Mouse (Mus musculus) MEL (cell line): ENCODE measurements around the gene Crybb3. TPM values are rescaled to one million over a fixed set of nuclear protein-coding genes. Genes with fewer than 3 reads are reported as not detected.

Experiments used
- DNase-seq: peaks from one replicate; pipeline ENCODE4 v3.0.0; 2011; ENCODE audit warnings: low read depth, low spot score
- H3K27ac ChIP-seq: 2 replicates; pipeline ENCODE4 v1.5.1; 2012; ENCODE audit warnings: low read depth, mild to moderate bottlenecking, control low read depth, low read length, moderate library complexity; ENCODE audit not compliant: control insufficient read depth
- H3K27me3 ChIP-seq, 2 experiments: fragments of 150-350 bp in 1 of 2; sonication (generic) in 1 of 2; 2 replicates each; pipeline ENCODE4 v1.6.1; 2012; ENCODE audit warnings: low read length in 2 of 2, mild to moderate bottlenecking in 2 of 2, improper control_type of control experiment in 1 of 2, moderate library complexity in 1 of 2; ENCODE audit not compliant: insufficient read depth in 2 of 2, control insufficient read depth in 1 of 2
- H3K36me3 ChIP-seq, 2 experiments: 2 replicates each; pipeline ENCODE4 v1.6.1; 2012 to 2014; ENCODE audit warnings: low read length in 2 of 2, improper control_type of control experiment in 1 of 2, inconsistent platforms in 1 of 2, mild to moderate bottlenecking in 1 of 2; ENCODE audit not compliant: insufficient read depth in 2 of 2, control insufficient read depth in 1 of 2
- H3K4me1 ChIP-seq, 2 experiments: fragments of 150-350 bp in 1 of 2; sonication (generic) in 1 of 2; 2 replicates each; pipeline ENCODE4 v1.6.1; 2012; ENCODE audit warnings: low read length in 2 of 2, improper control_type of control experiment in 1 of 2, mild to moderate bottlenecking in 1 of 2; ENCODE audit not compliant: insufficient read depth in 2 of 2, control insufficient read depth in 1 of 2
- H3K4me3 ChIP-seq, 2 experiments: fragments of 150-350 bp in 1 of 2; sonication (generic) in 1 of 2; 2 replicates each; pipeline ENCODE4 v1.5.1; 2012; ENCODE audit warnings: low read depth in 2 of 2, low read length in 2 of 2, mild to moderate bottlenecking in 2 of 2, moderate library complexity in 2 of 2, control low read depth in 1 of 2, improper control_type of control experiment in 1 of 2; ENCODE audit not compliant: control insufficient read depth in 1 of 2, insufficient read depth in 1 of 2
- H3K79me2 ChIP-seq: 2 replicates; pipeline ENCODE4 v1.6.1; 2012; ENCODE audit warnings: mild to moderate bottlenecking, low read length, moderate library complexity; ENCODE audit not compliant: control insufficient read depth, poor library complexity, insufficient read depth
- H3K9ac ChIP-seq: 2 replicates; pipeline ENCODE4 v1.6.1; 2012; ENCODE audit warnings: low read depth, mild to moderate bottlenecking, control low read depth, low read length, moderate library complexity; ENCODE audit not compliant: control insufficient read depth, poor library complexity, severe bottlenecking
- H3K9me3 ChIP-seq: fragments of 150-350 bp; sonication (generic); replicated peaks from 2 replicates; pipeline ENCODE4 v1.6.1; 2012; ENCODE audit warnings: mild to moderate bottlenecking, low read length, improper control_type of control experiment, moderate library complexity; ENCODE audit not compliant: insufficient read depth
- BHLHE40 ChIP-seq: IDR thresholded peaks from 2 replicates; pipeline ENCODE4 v1.6.1; 2012; ENCODE audit warnings: low read depth, mild to moderate bottlenecking, inconsistent platforms, low read length, improper control_type of control experiment, borderline replicate concordance
- CHD1 ChIP-seq: IDR thresholded peaks from 2 replicates; pipeline ENCODE4 v1.6.1; 2012; ENCODE audit warnings: low read depth, mild to moderate bottlenecking, inconsistent platforms, low read length, improper control_type of control experiment
- CHD2 ChIP-seq: IDR thresholded peaks from 2 replicates; pipeline ENCODE4 v1.6.1; 2011; ENCODE audit warnings: low read length, improper control_type of control experiment
- CTCF ChIP-seq, 3 experiments: IDR thresholded peaks in 2 of 3; conservative IDR thresholded peaks in 1 of 3; 2 replicates each; pipeline ENCODE4 v1.5.1; 2011 to 2012; ENCODE audit warnings: low read length in 3 of 3, low read depth in 2 of 3, mild to moderate bottlenecking in 2 of 3, improper control_type of control experiment in 1 of 3, inconsistent platforms in 1 of 3, mixed read lengths in 1 of 3, moderate library complexity in 1 of 3; ENCODE audit not compliant: control insufficient read depth in 1 of 3, insufficient read depth in 1 of 3, poor library complexity in 1 of 3, severe bottlenecking in 1 of 3
- E2F4 ChIP-seq: IDR thresholded peaks from 2 replicates; pipeline ENCODE4 v1.6.1; 2011; ENCODE audit warnings: low read depth, low read length, improper control_type of control experiment, borderline replicate concordance
- GABPA ChIP-seq: IDR thresholded peaks from 2 replicates; pipeline ENCODE4 v1.6.1; 2012; ENCODE audit warnings: low read depth, mild to moderate bottlenecking, inconsistent platforms, low read length, improper control_type of control experiment, moderate library complexity
- GATA1 ChIP-seq: IDR thresholded peaks from 2 replicates; pipeline ENCODE4 v1.6.1; 2011; ENCODE audit warnings: low read depth, low read length, improper control_type of control experiment
- HCFC1 ChIP-seq: IDR thresholded peaks from 2 replicates; pipeline ENCODE4 v1.6.1; 2012; ENCODE audit warnings: low read depth, mild to moderate bottlenecking, inconsistent platforms, low read length, improper control_type of control experiment, moderate library complexity
- KAT2A ChIP-seq: conservative IDR thresholded peaks from 2 replicates; pipeline ENCODE4 v1.6.1; 2012; ENCODE audit warnings: low read depth, low read length, improper control_type of control experiment, inconsistent platforms
- MAFK ChIP-seq: IDR thresholded peaks from 2 replicates; pipeline ENCODE4 v1.6.1; 2011; ENCODE audit warnings: low read depth, mild to moderate bottlenecking, low read length, improper control_type of control experiment, borderline replicate concordance
- MAZ ChIP-seq: IDR thresholded peaks from 2 replicates; pipeline ENCODE4 v1.6.1; 2012; ENCODE audit warnings: low read depth, mild to moderate bottlenecking, inconsistent platforms, low read length, improper control_type of control experiment
- MEF2A ChIP-seq: IDR thresholded peaks from 2 replicates; pipeline ENCODE4 v1.6.1; 2014; ENCODE audit warnings: low read depth, mild to moderate bottlenecking, inconsistent platforms, low read length, improper control_type of control experiment; ENCODE audit not compliant: poor library complexity, insufficient replicate concordance, severe bottlenecking; ENCODE audit errors: extremely low read depth
- MXI1 ChIP-seq: IDR thresholded peaks from 2 replicates; pipeline ENCODE4 v1.6.1; 2011; ENCODE audit warnings: mild to moderate bottlenecking, low read depth, low read length, improper control_type of control experiment
- MYB ChIP-seq: IDR thresholded peaks from 2 replicates; pipeline ENCODE4 v1.6.1; 2011; ENCODE audit warnings: mild to moderate bottlenecking, low read depth, low read length, improper control_type of control experiment
- NELFE ChIP-seq: IDR thresholded peaks from 2 replicates; pipeline ENCODE4 v1.6.1; 2011; ENCODE audit warnings: low read depth, low read length, improper control_type of control experiment
- NRF1 ChIP-seq: IDR thresholded peaks from 2 replicates; pipeline ENCODE4 v1.6.1; 2014; ENCODE audit warnings: low read depth, mild to moderate bottlenecking, inconsistent platforms, low read length, improper control_type of control experiment, moderate library complexity; ENCODE audit not compliant: poor library complexity, insufficient read depth, severe bottlenecking
- POLR2A ChIP-seq, 2 experiments: IDR thresholded peaks; 2 replicates each; pipeline ENCODE4 v1.6.1; 2011 to 2012; ENCODE audit warnings: low read length in 2 of 2, mild to moderate bottlenecking in 2 of 2, control low read depth in 1 of 2, improper control_type of control experiment in 1 of 2, low read depth in 1 of 2, moderate library complexity in 1 of 2; ENCODE audit not compliant: control insufficient read depth in 1 of 2, insufficient read depth in 1 of 2, poor library complexity in 1 of 2
- POLR2AphosphoS2 ChIP-seq: IDR thresholded peaks from 2 replicates; pipeline ENCODE4 v1.6.1; 2011; ENCODE audit warnings: low read length, improper control_type of control experiment
- POLR2AphosphoS5 ChIP-seq: IDR thresholded peaks from 2 replicates; pipeline ENCODE4 v1.6.1; 2012; ENCODE audit warnings: low read depth, borderline replicate concordance, mild to moderate bottlenecking, inconsistent platforms, low read length, moderate library complexity, mixed read lengths
- RAD21 ChIP-seq: IDR thresholded peaks from 2 replicates; pipeline ENCODE4 v1.6.1; 2011; ENCODE audit warnings: mild to moderate bottlenecking, low read depth, low read length, improper control_type of control experiment
- RCOR1 ChIP-seq: IDR thresholded peaks from 2 replicates; pipeline ENCODE4 v1.6.1; 2012; ENCODE audit warnings: low read depth, mild to moderate bottlenecking, inconsistent platforms, low read length, improper control_type of control experiment
- SIN3A ChIP-seq: IDR thresholded peaks from 2 replicates; pipeline ENCODE4 v1.6.1; 2012; ENCODE audit warnings: low read length, improper control_type of control experiment, inconsistent platforms
- SMC3 ChIP-seq: IDR thresholded peaks from 2 replicates; pipeline ENCODE4 v1.6.1; 2011; ENCODE audit warnings: low read depth, low read length, improper control_type of control experiment
- TAL1 ChIP-seq: IDR thresholded peaks from 2 replicates; pipeline ENCODE4 v1.6.1; 2012; ENCODE audit warnings: mild to moderate bottlenecking, inconsistent platforms, low read length, moderate library complexity, mixed read lengths
- TCF12 ChIP-seq: IDR thresholded peaks from 2 replicates; pipeline ENCODE4 v1.6.1; 2014; ENCODE audit warnings: low read depth, mild to moderate bottlenecking, inconsistent platforms, low read length, improper control_type of control experiment, moderate library complexity
- UBTF ChIP-seq: IDR thresholded peaks from 2 replicates; pipeline ENCODE4 v1.6.1; 2012; ENCODE audit warnings: low read depth, mild to moderate bottlenecking, inconsistent platforms, low read length, improper control_type of control experiment, moderate library complexity, borderline replicate concordance; ENCODE audit not compliant: insufficient read depth
- USF1 ChIP-seq: IDR thresholded peaks from 2 replicates; pipeline ENCODE4 v1.6.1; 2014; ENCODE audit warnings: low read depth, mild to moderate bottlenecking, inconsistent platforms, low read length, improper control_type of control experiment, moderate library complexity
- USF2 ChIP-seq, 2 experiments: IDR thresholded peaks; 2 replicates each; pipeline ENCODE4 v1.6.1; 2011 to 2012; ENCODE audit warnings: improper control_type of control experiment in 2 of 2, low read length in 2 of 2, borderline replicate concordance in 1 of 2, inconsistent platforms in 1 of 2, low read depth in 1 of 2, mild to moderate bottlenecking in 1 of 2; ENCODE audit not compliant: insufficient read depth in 1 of 2
- ZC3H11A ChIP-seq: IDR thresholded peaks from 2 replicates; pipeline ENCODE4 v1.6.1; 2012; ENCODE audit warnings: low read depth, mild to moderate bottlenecking, inconsistent platforms, low read length, improper control_type of control experiment
- ZKSCAN1 ChIP-seq: IDR thresholded peaks from 2 replicates; pipeline ENCODE4 v1.6.1; 2012; ENCODE audit warnings: low read depth, mild to moderate bottlenecking, inconsistent platforms, low read length, improper control_type of control experiment, moderate library complexity
- ZNF384 ChIP-seq: IDR thresholded peaks from 2 replicates; pipeline ENCODE4 v1.6.1; 2012; ENCODE audit warnings: low read depth, mild to moderate bottlenecking, inconsistent platforms, low read length, improper control_type of control experiment
- polyA plus RNA-seq, 2 experiments: library from polyadenylated mRNA; stranded (reverse) in 1 of 2; unstranded in 1 of 2; fragments of >175 nt in 1 of 2; fragments of >200 nt in 1 of 2; gene quantifications; 2 replicates each; pipeline versions ENCODE4 v1.2.1 to v1.2.4; 2012; ENCODE audit warnings: low replicate concordance in 2 of 2, low read depth in 1 of 2; ENCODE audit not compliant: insufficient read length in 2 of 2, insufficient read depth in 1 of 2, missing spikeins in 1 of 2
- total RNA-seq: library from RNA; depleted of rRNA; stranded (reverse); fragments of 300-350 nt; gene quantifications from 2 replicates; pipeline ENCODE4 v1.2.3, GENCODE M21; 2012

The Crybb3 gene
- total and polyA plus RNA-seq, 3 experiments: not detected

GRCm38 (mm10) chr5:113085931-113086330 is 4.5 kb upstream of the Crybb3 start:
- Histone ChIP-seq H3K4me1 (no peaks in the 10 kb centered on the region), H3K9ac (no peak overlapping the region), H3K36me3 (no peaks in the 10 kb centered on the region), H3K4me3 (no peak overlapping the region), H3K79me2 (no peaks in the 10 kb centered on the region)
- TF ChIP-seq SIN3A: no peak
- no peak for TF ChIP-seq GABPA
- TF ChIP-seq MAZ: no peak
- no peak for TF ChIP-seq USF2 (IDR thresholded peaks at IDR 0.05; ENCODE audit: borderline replicate concordance in 1 of 2, insufficient read depth in 1 of 2, low read depth in 1 of 2, low read length in 2 of 2)
- no peak for TF ChIP-seq TAL1
- no peak for TF ChIP-seq ZKSCAN1
- no peak for TF ChIP-seq POLR2A (IDR thresholded peaks at IDR 0.05; ENCODE audit: control insufficient read depth in 1 of 2, insufficient read depth in 1 of 2, low read depth in 1 of 2, low read length in 2 of 2, poor library complexity in 1 of 2)
- no peak for TF ChIP-seq CHD2
- no peak for TF ChIP-seq SMC3
- TF ChIP-seq TCF12: no peak
- TF ChIP-seq MYB: no peak
- TF ChIP-seq ZC3H11A: no peak
- no peak for TF ChIP-seq KAT2A
- TF ChIP-seq BHLHE40: no peak
- no peak for TF ChIP-seq ZNF384
- TF ChIP-seq MEF2A: no peak
- no peak for TF ChIP-seq MXI1
- TF ChIP-seq CHD1: no peak
- TF ChIP-seq GATA1: no peak
- TF ChIP-seq, all 39 proteins: peak for 0
- Histone ChIP-seq H3K9me3 (no peaks in the 10 kb centered on the region), H3K27ac (no peak overlapping the region), H3K27me3 (no peaks in the 10 kb centered on the region)
- no peak for DNase-seq

GRCm38 (mm10) chr5:113084309-113084708 is 2.9 kb upstream of the Crybb3 start:
- Histone ChIP-seq H3K4me1 (no peaks in the 10 kb centered on the region), H3K4me3 (no peak overlapping the region), H3K79me2 (no peaks in the 10 kb centered on the region), H3K27me3 (no peaks in the 10 kb centered on the region), H3K9ac (no peak overlapping the region), H3K9me3 (no peaks in the 10 kb centered on the region), H3K36me3 (no peaks in the 10 kb centered on the region), H3K27ac (no peak overlapping the region)
- no peak for DNase-seq
- no peak for TF ChIP-seq GATA1
- no peak for TF ChIP-seq RAD21
- TF ChIP-seq ZKSCAN1: no peak
- TF ChIP-seq UBTF: no peak
- no peak for TF ChIP-seq RCOR1
- TF ChIP-seq SIN3A: no peak
- TF ChIP-seq MXI1: no peak
- TF ChIP-seq E2F4: no peak
- no peak for TF ChIP-seq NELFE
- no peak for TF ChIP-seq HCFC1
- no peak for TF ChIP-seq CHD2
- no peak for TF ChIP-seq ZC3H11A
- no peak for TF ChIP-seq NRF1
- TF ChIP-seq POLR2AphosphoS5: no peak
- TF ChIP-seq CTCF (IDR thresholded peaks at IDR 0.05 in 2 of 3, conservative IDR thresholded peaks at IDR 0.05 in 1 of 3; ENCODE audit: control insufficient read depth in 1 of 3, insufficient read depth in 1 of 3, low read depth in 2 of 3, low read length in 3 of 3, poor library complexity in 1 of 3, severe bottlenecking in 1 of 3): no peak
- TF ChIP-seq POLR2AphosphoS2: no peak
- TF ChIP-seq MAFK: no peak
- TF ChIP-seq MEF2A: no peak
- no peak for TF ChIP-seq USF1
